Mouse (Mus musculus): ENCODE measurements around the gene Commd9. TPM values are rescaled to one million over a fixed set of nuclear protein-coding genes. Genes with fewer than 3 reads are reported as not detected.
A peak's percentile ranks its signal among the peaks of the same experiment; 100 is the strongest.

Commd9 gene
- total and polyA plus RNA-seq, 2 experiments from 2014 or later, result 101 to 257 TPM

DNA sequence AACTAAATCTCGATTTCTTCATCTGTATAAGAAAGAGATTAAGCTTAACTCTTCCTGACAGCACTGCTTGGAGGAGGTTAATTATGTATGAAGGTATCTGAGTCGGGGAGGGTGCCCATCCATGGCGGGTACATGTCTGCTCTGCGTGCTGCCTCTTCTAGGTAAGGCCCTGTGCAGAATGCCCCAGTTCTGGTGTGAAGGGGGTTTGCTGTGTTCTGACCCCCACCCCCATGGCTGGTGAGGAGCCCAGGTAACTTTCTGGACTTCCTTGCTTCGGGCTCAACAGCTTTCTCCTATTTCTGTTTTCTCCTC, 20.3 kb downstream of the Commd9 start:
- no peak overlapping the region for H3K27ac ChIP-seq (ENCODE audit: low read depth, low read length)
- DNase-seq (ENCODE audit: low spot score), result no peak
- no peaks in the 10 kb centered on the region for H3K9me3 ChIP-seq (ENCODE audit: low read length)
- H3K9ac ChIP-seq (replicated peaks; ENCODE audit: low read length, poor library complexity, severe bottlenecking), result no peak overlapping the region
- H3K4me1 ChIP-seq (ENCODE audit: insufficient read depth, low read length), result no peaks in the 10 kb centered on the region
- peak overlapping the region; percentile 50 for H3K4me2 ChIP-seq (ENCODE audit: low read depth, low read length, poor library complexity, severe bottlenecking)
- H3K4me3 ChIP-seq (ENCODE audit: low read depth, low read length), result no peak overlapping the region
- WGBS, result 27% methylated on average over 5 of the region's 5 CpGs
- ATAC-seq (ENCODE audit: low FRiP score), result peak; percentile 35
- no peaks in the 10 kb centered on the region for H3K27me3 ChIP-seq (ENCODE audit: insufficient read depth, low read length)
- TF ChIP-seq CTCF (IDR thresholded peaks at IDR 0.05), result no peak
- H3K36me3 ChIP-seq (ENCODE audit: insufficient read depth, low read length), result 0 out of 2 replicates have a peak, but pooled peaks cover 3% of the 10 kb centered on the region

DNA sequence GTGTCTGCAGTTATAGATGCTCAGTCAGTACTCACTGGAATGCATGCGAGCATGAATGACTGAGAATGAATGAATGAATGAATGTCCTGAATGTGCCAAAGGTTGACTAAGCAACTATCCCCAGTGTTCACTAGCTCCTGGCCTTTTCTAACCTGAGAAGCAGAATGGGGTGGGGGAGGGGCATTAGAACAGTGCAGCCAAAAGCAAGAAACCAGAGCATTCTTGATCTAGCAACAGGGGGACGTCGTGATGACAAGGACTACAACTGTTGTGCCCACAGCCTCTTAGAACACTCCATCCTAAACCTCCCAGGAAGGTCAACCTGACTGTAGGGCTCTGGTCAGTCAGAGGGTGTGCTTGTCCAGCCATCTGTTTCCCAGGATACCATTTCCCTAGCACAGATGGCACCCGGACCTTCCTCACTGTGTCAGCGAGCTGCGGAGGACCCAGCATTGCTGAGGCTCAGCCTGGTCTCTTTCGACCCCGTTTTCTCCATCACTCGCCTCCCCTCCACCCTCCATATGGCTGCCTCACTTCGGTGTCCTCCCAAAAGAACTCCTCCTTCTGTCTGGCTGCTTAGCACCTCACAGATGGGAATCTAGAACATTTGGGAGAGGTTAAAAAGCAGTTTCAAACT, 21.5 kb downstream of the Commd9 start:
- Histone ChIP-seq H3K4me3 (ENCODE audit: low read depth, low read length) (no peak overlapping the region), H3K9me3 (ENCODE audit: low read length) (no peaks in the 10 kb centered on the region), H3K36me3 (ENCODE audit: insufficient read depth, low read length) (0 out of 2 replicates have a peak, but pooled peaks cover 3% of the 10 kb centered on the region), H3K9ac (replicated peaks; ENCODE audit: low read length, poor library complexity, severe bottlenecking) (no peak overlapping the region), H3K27me3 (ENCODE audit: insufficient read depth, low read length) (no peaks in the 10 kb centered on the region), H3K4me1 (ENCODE audit: insufficient read depth, low read length) (no peaks in the 10 kb centered on the region), H3K4me2 (ENCODE audit: low read depth, low read length, poor library complexity, severe bottlenecking) (no peak overlapping the region), H3K27ac (ENCODE audit: low read depth, low read length) (no peak overlapping the region)
- 75% methylated on average over 10 of the region's 10 CpGs for whole genome bisulfite sequencing
- no peak for DNase-seq (ENCODE audit: low spot score)
- no peak for TF ChIP-seq CTCF (IDR thresholded peaks at IDR 0.05)
- no peak for ATAC-seq (ENCODE audit: low FRiP score)

DNA sequence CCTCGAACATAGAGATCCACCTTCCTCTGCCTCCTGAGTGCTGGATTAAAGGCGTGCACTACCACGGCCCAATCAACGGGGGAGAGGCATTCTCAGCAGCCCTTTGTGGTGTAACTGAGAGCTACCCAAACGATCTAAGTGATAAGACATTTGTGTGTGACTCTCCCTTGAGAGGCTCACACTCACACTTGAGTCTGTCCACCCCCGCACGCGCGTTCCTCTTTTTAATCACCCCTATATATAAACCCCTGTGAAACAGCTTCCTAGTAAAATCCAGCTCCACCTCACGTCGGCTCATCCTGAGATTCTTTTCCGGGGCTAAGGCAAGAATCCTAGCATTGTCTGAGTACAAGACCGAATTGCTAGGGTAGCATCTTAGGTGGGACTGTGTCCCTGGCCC, 22.7 kb downstream of the Commd9 start:
- H3K9me3 ChIP-seq (ENCODE audit: low read length), result no peaks in the 10 kb centered on the region
- no peak overlapping the region for H3K9ac ChIP-seq (replicated peaks; ENCODE audit: low read length, poor library complexity, severe bottlenecking)
- no peak for TF ChIP-seq CTCF (IDR thresholded peaks at IDR 0.05)
- no peak overlapping the region for H3K27ac ChIP-seq (ENCODE audit: low read depth, low read length)
- no peak for DNase-seq (ENCODE audit: low spot score)
- no peak overlapping the region for H3K4me2 ChIP-seq (ENCODE audit: low read depth, low read length, poor library complexity, severe bottlenecking)
- H3K4me1 ChIP-seq (ENCODE audit: insufficient read depth, low read length), result no peaks in the 10 kb centered on the region
- 72% methylated on average over 13 of the region's 13 CpGs for WGBS
- ATAC-seq (ENCODE audit: low FRiP score), result no peak
- H3K27me3 ChIP-seq (ENCODE audit: insufficient read depth, low read length), result no peaks in the 10 kb centered on the region
- H3K36me3 ChIP-seq (ENCODE audit: insufficient read depth, low read length), result 0 out of 2 replicates have a peak, but pooled peaks cover 3% of the 10 kb centered on the region
- no peak overlapping the region for H3K4me3 ChIP-seq (ENCODE audit: low read depth, low read length)

DNA sequence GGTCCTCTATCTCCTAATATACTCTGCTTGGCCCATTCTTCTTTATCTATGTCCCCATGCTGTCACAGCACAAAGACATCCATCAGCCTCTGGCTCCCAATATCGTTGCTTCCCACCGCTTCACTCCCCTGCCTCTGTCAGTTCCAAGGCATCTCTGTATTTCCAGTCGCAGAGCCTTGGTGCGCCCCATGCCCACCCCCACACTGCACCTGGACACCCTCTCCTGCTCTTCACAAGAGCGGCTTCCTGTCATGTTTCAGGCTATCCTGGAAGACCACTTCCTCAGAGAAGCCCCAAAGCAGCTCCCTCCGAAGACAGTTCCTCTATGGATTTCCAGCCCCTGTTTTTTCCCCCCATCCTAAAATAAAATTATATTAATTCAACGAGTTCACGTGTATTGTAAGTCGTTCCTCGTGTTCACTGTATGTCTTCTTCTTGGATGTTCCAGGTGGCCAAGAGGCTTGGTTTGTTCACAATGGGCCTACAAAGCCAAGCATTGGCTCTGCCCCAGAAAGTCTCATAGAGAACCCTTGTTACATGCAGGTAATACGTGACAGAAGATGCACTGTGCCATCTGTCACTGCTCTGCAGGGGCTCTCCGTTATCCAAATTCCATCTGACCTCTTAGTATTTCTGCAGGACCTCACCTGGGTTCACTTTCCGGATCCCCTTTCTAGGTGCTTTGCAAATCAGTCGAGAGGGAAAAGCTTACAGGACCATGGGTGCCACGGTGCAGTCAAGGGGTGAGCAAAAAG, 23.5 kb downstream of the Commd9 start:
- H3K4me3 ChIP-seq (ENCODE audit: low read depth, low read length), result no peak overlapping the region
- 84% methylated on average over 15 of the region's 15 CpGs for WGBS
- no peaks in the 10 kb centered on the region for H3K27me3 ChIP-seq (ENCODE audit: insufficient read depth, low read length)
- no peak overlapping the region for H3K27ac ChIP-seq (ENCODE audit: low read depth, low read length)
- no peaks in the 10 kb centered on the region for H3K4me1 ChIP-seq (ENCODE audit: insufficient read depth, low read length)
- H3K36me3 ChIP-seq (ENCODE audit: insufficient read depth, low read length), result 0 out of 2 replicates have a peak, but pooled peaks cover 3% of the 10 kb centered on the region
- no peaks in the 10 kb centered on the region for H3K9me3 ChIP-seq (ENCODE audit: low read length)
- DNase-seq (ENCODE audit: low spot score), result no peak
- TF ChIP-seq CTCF (IDR thresholded peaks at IDR 0.05), result no peak
- no peak for ATAC-seq (ENCODE audit: low FRiP score)
- no peak overlapping the region for H3K9ac ChIP-seq (replicated peaks; ENCODE audit: low read length, poor library complexity, severe bottlenecking)
- H3K4me2 ChIP-seq (ENCODE audit: low read depth, low read length, poor library complexity, severe bottlenecking), result no peak overlapping the region

DNA sequence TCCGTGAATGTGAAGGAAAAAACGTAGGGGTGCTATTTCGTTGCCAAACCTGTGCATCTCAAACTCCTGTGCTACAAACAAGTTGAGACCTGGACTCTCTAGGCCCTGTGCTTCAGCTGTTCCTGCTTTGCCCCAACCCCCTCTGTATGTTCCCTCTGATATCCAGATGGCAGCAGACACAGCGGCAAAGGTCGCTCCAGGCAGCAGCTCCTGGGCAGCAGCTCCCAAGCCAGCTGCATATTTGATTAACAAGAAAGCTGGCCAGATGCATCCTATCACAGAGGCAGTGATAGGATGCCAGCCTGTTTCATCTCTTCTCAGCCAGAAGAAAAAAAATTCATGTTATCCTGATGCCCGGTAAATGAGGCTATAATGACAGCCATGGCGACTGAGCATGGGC, 32.5 kb downstream of the Commd9 start:
- Histone ChIP-seq H3K4me2 (ENCODE audit: low read depth, low read length, poor library complexity, severe bottlenecking) (no peak overlapping the region), H3K4me3 (ENCODE audit: low read depth, low read length) (no peak overlapping the region), H3K27me3 (ENCODE audit: insufficient read depth, low read length) (no peaks in the 10 kb centered on the region), H3K36me3 (ENCODE audit: insufficient read depth, low read length) (no peaks in the 10 kb centered on the region), H3K9ac (replicated peaks; ENCODE audit: low read length, poor library complexity, severe bottlenecking) (no peak overlapping the region), H3K27ac (ENCODE audit: low read depth, low read length) (no peak overlapping the region), H3K9me3 (ENCODE audit: low read length) (no peaks in the 10 kb centered on the region), H3K4me1 (ENCODE audit: insufficient read depth, low read length) (peaks cover 5% of the 10 kb centered on the region; the same call in 1 of the 2 replicates)
- WGBS, result 73% methylated on average over 7 of the region's 7 CpGs
- ATAC-seq (ENCODE audit: low FRiP score), result 0 out of 2 replicates have a peak, but pooled peaks have one; percentile 10
- peak; percentile 33 for DNase-seq (ENCODE audit: low spot score)
- TF ChIP-seq CTCF (IDR thresholded peaks at IDR 0.05), result no peak

DNA sequence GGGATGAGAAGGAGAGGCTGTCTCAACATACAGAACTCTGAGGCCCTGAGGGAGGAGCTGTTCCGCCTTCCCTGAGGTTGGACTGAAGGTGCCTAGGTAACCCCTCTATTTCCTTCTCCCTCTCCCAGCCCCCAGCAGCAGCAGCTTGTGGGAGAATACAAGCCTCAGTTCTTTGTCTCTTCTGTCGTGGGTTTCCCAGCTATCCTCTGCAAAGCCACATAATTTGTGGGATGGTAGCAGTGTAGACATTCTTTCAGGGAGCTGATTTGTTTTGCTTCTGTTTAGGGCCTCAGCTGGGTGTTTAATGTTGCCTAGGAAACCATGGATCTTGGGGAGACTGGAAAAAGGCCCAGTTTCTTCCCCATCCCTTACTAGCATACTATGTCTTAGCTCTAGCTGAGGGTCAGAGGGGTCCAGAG, 34.1 kb downstream of the Commd9 start:
- Histone ChIP-seq H3K4me2 (ENCODE audit: low read depth, low read length, poor library complexity, severe bottlenecking) (no peak overlapping the region), H3K27ac (ENCODE audit: low read depth, low read length) (0 out of 2 replicates have a peak overlapping the region, but pooled peaks have one; percentile 38), H3K4me1 (ENCODE audit: insufficient read depth, low read length) (peaks cover 5% of the 10 kb centered on the region; the same call in 1 of the 2 replicates), H3K9ac (replicated peaks; ENCODE audit: low read length, poor library complexity, severe bottlenecking) (no peak overlapping the region), H3K27me3 (ENCODE audit: insufficient read depth, low read length) (no peaks in the 10 kb centered on the region), H3K36me3 (ENCODE audit: insufficient read depth, low read length) (no peaks in the 10 kb centered on the region), H3K4me3 (ENCODE audit: low read depth, low read length) (no peak overlapping the region), H3K9me3 (ENCODE audit: low read length) (no peaks in the 10 kb centered on the region)
- 34% methylated on average over 2 of the region's 2 CpGs for WGBS
- DNase-seq (ENCODE audit: low spot score) (peak; percentile 36), ATAC-seq (ENCODE audit: low FRiP score) (no peak)
- no peak for TF ChIP-seq CTCF (IDR thresholded peaks at IDR 0.05)
